Mouse (Mus musculus) heart, embryonic 13.5 days (tissue): ENCODE results near the gene Rassf4. TPM values are rescaled to one million over a fixed set of nuclear protein-coding genes. Genes with fewer than 3 reads are reported as not detected.
A peak's percentile ranks its signal among the peaks of the same experiment; 100 is the strongest.

ENCODE experiments used
- ATAC-seq: fragments of 200-750 bp; cut with Nextera tagmentation; 2 replicates; pipeline ENCODE4 v1.8.0; 2017; ENCODE audit warnings: moderate TSS enrichment; ENCODE audit not compliant: insufficient number of reproducible peaks, low FRiP score, low TSS enrichment; ENCODE audit errors: extremely low read depth
- H3K27ac ChIP-seq: fragments of 300-500 bp; sonication (generic); replicated peaks from 2 replicates; pipeline ENCODE4 v1.5.1; 2015; ENCODE audit warnings: moderate library complexity, mild to moderate bottlenecking, inconsistent platforms
- H3K27me3 ChIP-seq: fragments of 300-500 bp; sonication (generic); replicated peaks from 2 replicates; pipeline ENCODE4 v1.6.1; 2015; ENCODE audit warnings: mild to moderate bottlenecking, inconsistent platforms
- H3K36me3 ChIP-seq: fragments of 300-500 bp; sonication (generic); 2 replicates; pipeline ENCODE4 v1.6.1; 2015; ENCODE audit warnings: mild to moderate bottlenecking, inconsistent platforms
- H3K4me1 ChIP-seq: fragments of 300-500 bp; sonication (generic); 2 replicates; pipeline ENCODE4 v1.6.1; 2015; ENCODE audit warnings: inconsistent platforms
- H3K4me2 ChIP-seq: fragments of 300-500 bp; sonication (generic); 2 replicates; pipeline ENCODE4 v1.6.1; 2015; ENCODE audit warnings: inconsistent platforms, mild to moderate bottlenecking, moderate library complexity
- H3K4me3 ChIP-seq: fragments of 300-500 bp; sonication (generic); 2 replicates; pipeline ENCODE4 v1.5.1; 2015; ENCODE audit warnings: moderate library complexity, mild to moderate bottlenecking, inconsistent platforms
- H3K9ac ChIP-seq: fragments of 300-500 bp; sonication (generic); 2 replicates; pipeline ENCODE4 v1.6.1; 2015; ENCODE audit warnings: inconsistent platforms, mild to moderate bottlenecking, moderate library complexity
- H3K9me3 ChIP-seq: fragments of 300-500 bp; sonication (generic); 2 replicates; pipeline ENCODE4 v1.6.1; 2016; ENCODE audit warnings: inconsistent platforms
- WGBS: fragments of 180-500 bp; shearing (Covaris S2); methylation state at CpG from one replicate; pipeline ENCODE4 v1.1.7; 2015; ENCODE audit warnings: mixed read lengths; 5-methylcytosine and 5-hydroxymethylcytosine counted together
- polyA plus RNA-seq: library from polyadenylated mRNA; unstranded; fragments of >200 nt; fragmentation: Nextera tagmentation; extraction: Ambion mirVana; gene quantifications from 2 replicates; pipeline ENCODE4 v1.2.1, GENCODE M21; 2015

The Rassf4 gene
- 5.5 and 6.4 TPM in 2 replicates for polyA plus RNA-seq

GRCm38 (mm10) chr6:116673471-116674282 is at the start of gene Rassf4:
Rassf4 (minus strand) TSS chr6:116673952.
- peak within 1 kb of the TSS; percentile 76 for H3K27ac ChIP-seq
- H3K27me3 ChIP-seq: peaks cover 22% of the 10 kb centered on the region; the same call in 1 of the 2 replicates
- H3K4me1 ChIP-seq: peaks cover 63% of the 10 kb centered on the region
- H3K36me3 ChIP-seq: no peaks in the 10 kb centered on the region
- H3K4me2 ChIP-seq: peak within 1 kb of the TSS; percentile 93
- no peaks in the 10 kb centered on the region for H3K9me3 ChIP-seq
- peak within 1 kb of the TSS; percentile 61 for H3K4me3 ChIP-seq
- ATAC-seq: peak; percentile 64; the same call in 1 of the 2 replicates
- WGBS: under 1% methylated on average over 44 of the region's 44 CpGs
- H3K9ac ChIP-seq: peak within 1 kb of the TSS; percentile 76

GRCm38 (mm10) chr6:116718920-116719319 is 45.2 kb upstream of the Rassf4 start:
- Histone ChIP-seq H3K4me3 (no peak overlapping the region), H3K9me3 (no peaks in the 10 kb centered on the region), H3K4me2 (no peak overlapping the region), H3K36me3 (no peaks in the 10 kb centered on the region), H3K27ac (no peak overlapping the region), H3K27me3 (no peaks in the 10 kb centered on the region), H3K4me1 (peaks cover 31% of the 10 kb centered on the region), H3K9ac (no peak overlapping the region)
- whole genome bisulfite sequencing: 46% methylated on average over 4 of the region's 4 CpGs
- ATAC-seq: no peak

- ATAC-seq: no peak
- WGBS: 70% methylated on average over 4 of the region's 4 CpGs
Measured at GRCm38 (mm10) chr6:116718361-116718760, 44.6 kb upstream of the Rassf4 start.

GRCm38 (mm10) chr6:116717851-116718250 is 44.1 kb upstream of the Rassf4 start:
- H3K27me3 ChIP-seq: no peaks in the 10 kb centered on the region
- H3K4me1 ChIP-seq: peaks cover 31% of the 10 kb centered on the region
- no peak for ATAC-seq
- H3K4me3 ChIP-seq: no peak overlapping the region
- no peak overlapping the region for H3K9ac ChIP-seq
- WGBS: 72% methylated on average over 7 of the region's 7 CpGs
- H3K27ac ChIP-seq: no peak overlapping the region
- H3K9me3 ChIP-seq: no peaks in the 10 kb centered on the region
- no peak overlapping the region for H3K4me2 ChIP-seq
- H3K36me3 ChIP-seq: no peaks in the 10 kb centered on the region

More at GRCm38 (mm10) chr6:116718361-116718760, 44.6 kb upstream of the Rassf4 start:
- no peak overlapping the region for H3K4me2 ChIP-seq
- H3K36me3 ChIP-seq: no peaks in the 10 kb centered on the region
- H3K27ac ChIP-seq: no peak overlapping the region
- H3K4me3 ChIP-seq: no peak overlapping the region
- H3K27me3 ChIP-seq: no peaks in the 10 kb centered on the region
- no peak overlapping the region for H3K9ac ChIP-seq
- H3K4me1 ChIP-seq: peaks cover 31% of the 10 kb centered on the region
- no peaks in the 10 kb centered on the region for H3K9me3 ChIP-seq

- Histone ChIP-seq H3K27me3 (no peaks in the 10 kb centered on the region), H3K4me1 (peaks cover 34% of the 10 kb centered on the region), H3K4me3 (no peak within 1 kb of the TSS), H3K36me3 (no peaks in the 10 kb centered on the region), H3K9ac (no peak within 1 kb of the TSS), H3K27ac (no peak within 1 kb of the TSS), H3K9me3 (no peaks in the 10 kb centered on the region), H3K4me2 (no peak within 1 kb of the TSS)
- ATAC-seq: no peak
- WGBS: 47% methylated on average over 8 of the region's 8 CpGs
Measured at GRCm38 (mm10) chr6:116716666-116717065, 42.9 kb upstream of the Rassf4 start, which contains the start of gene Tmem72. Tmem72 (minus strand) TSS chr6:116716913.

GRCm38 (mm10) chr6:116715166-116715565 is 41.4 kb upstream of the Rassf4 start:
- Histone ChIP-seq H3K9ac (no peak overlapping the region), H3K4me1 (peaks cover 34% of the 10 kb centered on the region), H3K27me3 (no peaks in the 10 kb centered on the region), H3K4me2 (no peak overlapping the region), H3K9me3 (no peaks in the 10 kb centered on the region), H3K27ac (peak overlapping the region; percentile 3; the same call in 1 of the 2 replicates), H3K4me3 (no peak overlapping the region), H3K36me3 (no peaks in the 10 kb centered on the region)
- 51% methylated on average over 2 of the region's 2 CpGs for WGBS
- no peak for ATAC-seq

- H3K9me3 ChIP-seq: no peaks in the 10 kb centered on the region
- H3K27ac ChIP-seq: peak overlapping the region; percentile 3
- ATAC-seq: no peak
- H3K4me1 ChIP-seq: peaks cover 34% of the 10 kb centered on the region
- H3K36me3 ChIP-seq: no peaks in the 10 kb centered on the region
- WGBS: 68% methylated on average over 5 of the region's 5 CpGs
- no peak overlapping the region for H3K4me3 ChIP-seq
- H3K27me3 ChIP-seq: no peaks in the 10 kb centered on the region
- H3K9ac ChIP-seq: no peak overlapping the region
- no peak overlapping the region for H3K4me2 ChIP-seq
Measured at GRCm38 (mm10) chr6:116714576-116714975, 40.8 kb upstream of the Rassf4 start.

- H3K27me3 ChIP-seq: no peaks in the 10 kb centered on the region
- H3K27ac ChIP-seq: peak overlapping the region; percentile 3; the same call in 1 of the 2 replicates
- H3K4me3 ChIP-seq: no peak overlapping the region
- H3K9me3 ChIP-seq: no peaks in the 10 kb centered on the region
- H3K4me2 ChIP-seq: no peak overlapping the region
- H3K36me3 ChIP-seq: no peaks in the 10 kb centered on the region
- H3K4me1 ChIP-seq: peaks cover 31% of the 10 kb centered on the region
- no peak for ATAC-seq
- H3K9ac ChIP-seq: no peak overlapping the region
- WGBS: 72% methylated on average over 3 of the region's 3 CpGs
Measured at GRCm38 (mm10) chr6:116713966-116714365, 40.2 kb upstream of the Rassf4 start.

- no peak for ATAC-seq
- 86% methylated on average over 3 of the region's 3 CpGs for WGBS
- Histone ChIP-seq H3K9ac (no peak overlapping the region), H3K27me3 (no peaks in the 10 kb centered on the region), H3K4me2 (no peak overlapping the region), H3K4me3 (no peak overlapping the region), H3K27ac (no peak overlapping the region), H3K4me1 (peaks cover 27% of the 10 kb centered on the region), H3K9me3 (no peaks in the 10 kb centered on the region), H3K36me3 (no peaks in the 10 kb centered on the region)
Measured at GRCm38 (mm10) chr6:116712503-116712902, 38.8 kb upstream of the Rassf4 start.

GRCm38 (mm10) chr6:116712062-116712461 is 38.3 kb upstream of the Rassf4 start:
- H3K4me3 ChIP-seq: no peak overlapping the region
- peaks cover 27% of the 10 kb centered on the region for H3K4me1 ChIP-seq
- no peak for ATAC-seq
- no peak overlapping the region for H3K27ac ChIP-seq
- no peaks in the 10 kb centered on the region for H3K9me3 ChIP-seq
- H3K36me3 ChIP-seq: no peaks in the 10 kb centered on the region
- no peak overlapping the region for H3K9ac ChIP-seq
- H3K27me3 ChIP-seq: no peaks in the 10 kb centered on the region
- H3K4me2 ChIP-seq: no peak overlapping the region
- WGBS: 14% methylated on average over 5 of the region's 5 CpGs

GRCm38 (mm10) chr6:116704320-116704719 is 30.6 kb upstream of the Rassf4 start:
- Histone ChIP-seq H3K9ac (no peak overlapping the region), H3K4me1 (no peaks in the 10 kb centered on the region), H3K4me2 (no peak overlapping the region), H3K4me3 (no peak overlapping the region), H3K9me3 (no peaks in the 10 kb centered on the region), H3K36me3 (no peaks in the 10 kb centered on the region), H3K27me3 (no peaks in the 10 kb centered on the region), H3K27ac (no peak overlapping the region)
- WGBS: 72% methylated on average over 6 of the region's 6 CpGs
- ATAC-seq: no peak

GRCm38 (mm10) chr6:116700821-116701220 is 27.1 kb upstream of the Rassf4 start:
- H3K36me3 ChIP-seq: no peaks in the 10 kb centered on the region
- H3K4me1 ChIP-seq: no peaks in the 10 kb centered on the region
- H3K27ac ChIP-seq: no peak overlapping the region
- no peak overlapping the region for H3K4me2 ChIP-seq
- H3K9me3 ChIP-seq: no peaks in the 10 kb centered on the region
- no peak for ATAC-seq
- no peak overlapping the region for H3K9ac ChIP-seq
- H3K27me3 ChIP-seq: no peaks in the 10 kb centered on the region
- no peak overlapping the region for H3K4me3 ChIP-seq
